Mouse (Mus musculus) retina, postnatal 7 days (tissue): Measurements from ENCODE around the gene Bcas3.
A peak's percentile ranks its signal among the peaks of the same experiment; 100 is the strongest.

Experiments used
- DNase-seq: peaks from one replicate; pipeline ENCODE4 v3.0.0-alpha.2; 2012; ENCODE audit warnings: low read depth, low spot score

Gene Bcas3

DNA sequence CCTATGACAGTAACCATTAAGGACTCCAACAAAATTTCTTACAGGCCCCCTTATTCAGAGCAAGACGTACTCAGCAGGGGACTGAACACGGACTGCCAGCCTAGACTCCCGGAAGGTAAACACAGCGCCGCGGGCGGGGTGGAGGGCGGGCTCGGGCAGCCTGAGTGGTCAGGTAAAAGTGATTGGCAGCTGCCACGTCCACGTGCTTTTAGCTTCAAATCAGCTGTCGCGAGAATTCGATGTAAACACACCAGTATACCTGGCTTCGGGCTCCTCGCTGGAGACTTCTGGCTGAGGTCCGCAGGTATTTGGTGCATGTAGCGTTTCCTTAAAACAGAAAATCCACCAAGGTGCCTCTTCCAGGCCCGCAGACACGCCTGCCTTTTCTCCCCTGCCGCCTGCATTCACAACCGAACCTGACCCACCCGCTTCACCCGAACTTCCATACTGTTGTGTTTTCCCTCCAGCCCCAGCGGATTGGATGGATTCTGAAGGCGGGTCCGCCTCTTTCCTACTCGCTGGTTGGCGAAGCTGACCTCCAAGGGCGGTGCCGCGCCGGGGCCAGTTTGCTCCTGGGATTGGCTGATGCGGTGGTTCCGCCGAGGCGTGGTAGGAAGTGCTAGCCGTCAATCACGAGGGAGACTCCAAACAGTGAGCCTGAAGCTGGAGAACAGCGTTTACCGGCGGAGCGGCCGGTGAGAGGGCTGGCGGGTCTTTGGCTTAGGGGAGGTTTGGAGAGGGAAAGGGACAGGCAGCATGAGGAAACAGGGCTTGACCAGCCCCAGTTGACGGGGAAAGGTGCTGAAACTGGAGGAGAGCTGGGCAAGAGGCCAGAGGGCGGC, at the start of gene Bcas3:
Bcas3 (plus strand) TSS at position 629 of the 842 bp plus-strand sequence.
- DNase-seq: peak; percentile 95

DNA sequence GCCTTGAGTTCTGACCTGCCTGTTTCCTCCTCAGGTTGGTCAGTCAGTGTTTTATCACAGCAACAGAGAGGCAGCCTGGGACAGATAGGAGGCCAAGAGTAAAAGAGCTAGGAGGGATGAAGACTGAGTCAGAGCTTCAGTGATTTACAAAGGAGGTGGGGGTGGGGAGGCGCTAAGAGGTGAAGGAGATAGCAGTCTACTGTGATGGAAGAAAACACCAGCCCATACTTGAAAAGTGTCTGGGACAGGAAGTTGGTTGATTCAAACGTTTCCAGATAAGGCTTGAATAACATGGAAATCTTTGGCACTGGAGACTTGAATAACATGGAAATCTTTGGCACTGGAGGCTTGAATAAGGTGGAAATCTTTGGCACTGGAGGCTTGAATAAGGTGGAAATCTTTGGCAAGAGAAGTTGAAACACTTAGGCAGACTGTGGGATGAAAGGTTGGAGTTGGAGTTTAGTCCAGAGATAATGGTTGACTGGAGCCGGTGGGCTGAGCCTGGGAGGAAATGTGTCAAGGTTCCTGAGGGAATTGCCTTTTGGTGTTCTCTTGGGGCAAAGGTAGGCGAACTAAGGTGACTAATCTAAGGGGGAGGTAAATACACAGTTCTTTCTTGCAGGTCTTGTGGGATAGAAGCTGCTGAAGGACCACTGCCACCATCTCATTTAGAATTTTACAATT, 46.2 kb upstream of the Bcas3 start:
- no peak for DNase-seq

DNA sequence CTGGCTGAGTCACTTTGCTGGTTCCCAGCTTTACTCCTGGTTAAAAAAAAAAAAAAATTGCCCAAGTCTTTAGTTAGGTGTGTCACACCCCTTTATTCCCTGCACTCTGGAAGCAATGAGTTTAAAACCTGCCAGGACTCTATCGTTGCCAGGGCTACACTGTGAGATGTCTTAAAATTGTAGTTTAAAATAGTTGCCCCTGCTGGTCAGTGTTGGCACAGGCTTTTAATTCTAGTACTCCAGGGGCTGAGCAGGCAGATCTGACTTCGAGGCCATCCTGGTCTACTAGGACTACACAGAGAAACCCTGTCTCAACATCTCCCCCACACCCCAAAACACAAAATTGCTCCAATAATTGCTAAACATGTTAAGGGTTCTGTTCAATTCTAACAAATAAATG, 44.2 kb upstream of the Bcas3 start:
- no peak for DNase-seq

DNA sequence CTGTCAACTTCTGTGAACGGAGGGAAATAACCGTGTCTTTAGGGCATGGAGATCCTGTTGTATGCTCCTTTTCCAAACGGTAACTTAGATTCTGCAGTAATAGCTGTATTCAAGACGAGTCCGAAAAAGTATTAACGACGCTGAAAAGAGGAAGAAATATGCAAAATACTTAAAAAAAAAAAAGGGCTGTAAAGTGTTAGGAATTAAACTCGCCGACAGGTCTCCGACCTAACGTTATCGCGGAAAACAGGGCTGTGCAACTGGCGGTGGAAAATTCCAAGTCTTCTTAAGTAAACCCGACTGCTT, 42.6 kb upstream of the Bcas3 start:
- DNase-seq: no peak

- peak; percentile 100 for DNase-seq
Measured at GRCm38 (mm10) chr11:85310713-85311574, 42.0 kb upstream of the Bcas3 start, which contains the start of gene Ppm1d. Ppm1d (plus strand) TSS chr11:85311244.

DNA sequence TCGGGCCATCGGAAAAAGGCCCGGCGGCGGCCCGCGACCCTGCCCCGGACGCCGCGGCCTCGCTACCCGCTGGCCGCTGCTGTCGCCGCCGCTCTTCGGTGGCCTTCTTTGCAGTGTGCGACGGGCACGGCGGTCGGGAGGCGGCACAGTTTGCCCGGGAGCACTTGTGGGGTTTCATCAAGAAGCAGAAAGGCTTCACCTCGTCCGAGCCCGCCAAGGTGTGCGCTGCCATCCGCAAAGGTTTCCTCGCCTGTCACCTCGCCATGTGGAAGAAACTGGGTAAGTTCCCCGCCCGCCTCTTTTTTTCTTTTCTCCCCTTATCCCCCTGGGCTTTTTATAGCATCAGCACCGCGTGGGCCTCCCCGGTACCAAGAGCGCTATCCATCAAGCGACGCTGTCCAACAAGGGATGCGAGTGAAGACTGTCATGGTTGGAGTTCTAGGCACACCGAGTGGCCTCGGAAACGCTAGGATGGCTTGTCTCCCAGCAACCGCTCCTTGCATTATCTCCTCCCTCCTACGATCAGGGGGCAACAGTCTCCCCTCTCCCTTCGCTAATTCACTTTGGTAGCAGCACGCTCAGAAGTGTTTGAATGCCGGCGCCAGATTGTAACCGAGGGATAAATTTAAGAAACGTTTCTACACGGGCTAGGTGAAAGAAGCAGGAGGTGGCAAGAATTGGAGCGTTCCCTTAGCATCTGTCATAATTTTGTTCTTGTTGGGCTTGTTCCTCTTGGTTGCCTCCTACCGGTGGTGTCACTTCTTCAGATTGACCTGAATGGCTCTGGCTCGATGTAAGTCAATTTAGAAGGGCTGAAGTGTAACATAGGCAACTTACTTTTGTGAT, 41.1 kb upstream of the Bcas3 start:
- DNase-seq: no peak

DNA sequence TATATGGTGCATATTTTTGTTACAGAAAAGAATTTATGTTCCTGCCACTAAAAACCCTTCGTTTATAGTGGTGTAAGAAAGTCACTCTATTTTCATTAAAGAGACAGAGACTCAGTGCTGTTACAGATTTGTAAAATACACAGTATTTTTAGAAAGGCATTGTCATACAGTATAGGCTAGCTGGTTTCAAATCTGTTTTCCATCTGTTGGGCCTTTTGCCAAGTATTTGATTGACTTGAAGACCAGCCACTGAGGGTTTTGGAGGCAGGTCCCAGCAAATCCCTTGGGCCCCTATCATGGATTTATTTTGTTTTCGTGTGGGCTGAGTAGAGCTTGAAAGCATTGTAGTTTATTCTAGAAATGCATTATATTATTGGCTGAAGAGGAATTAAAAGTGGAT, 40.1 kb upstream of the Bcas3 start:
- DNase-seq: peak; percentile 79

- no peak for DNase-seq
Measured at GRCm38 (mm10) chr11:85313361-85313760, 39.6 kb upstream of the Bcas3 start.

DNA sequence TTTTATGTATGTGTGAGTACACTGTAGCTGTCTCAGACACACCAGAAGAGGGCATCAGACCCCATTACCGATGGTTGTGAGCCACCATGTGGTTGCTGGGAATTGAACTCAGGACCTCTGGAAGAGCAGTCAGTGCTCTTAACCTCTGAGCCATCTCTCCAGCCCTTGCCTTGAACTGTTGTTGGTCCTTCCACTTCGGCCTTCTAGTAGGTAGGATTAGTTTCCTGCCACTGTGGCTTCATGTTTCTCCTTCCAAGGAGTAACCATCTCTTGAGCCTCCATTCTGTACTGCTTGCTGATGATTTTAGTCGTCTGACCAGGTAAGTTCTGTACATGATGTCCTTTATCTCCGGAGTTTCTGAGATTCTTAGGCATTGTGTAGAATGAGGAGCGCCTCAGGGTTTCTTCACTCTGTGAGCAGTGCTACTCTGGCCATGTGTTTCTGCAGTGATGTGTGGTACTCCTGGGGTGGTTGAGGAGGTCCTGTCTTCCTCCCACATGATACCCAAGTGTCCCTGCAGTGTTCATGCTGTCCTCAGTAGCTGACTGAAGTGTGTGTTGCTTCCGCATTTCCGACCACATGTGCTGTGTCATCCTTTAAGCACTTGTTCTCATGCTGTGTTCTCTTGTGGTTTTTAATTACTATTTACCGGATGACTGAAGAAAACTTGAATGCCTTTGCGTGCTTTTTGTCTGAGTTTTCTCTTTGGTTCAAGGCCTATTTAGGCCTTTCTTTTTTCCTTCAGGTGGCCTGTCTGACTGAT, 29.2 kb upstream of the Bcas3 start:
- DNase-seq: no peak

- DNase-seq: no peak
Measured at GRCm38 (mm10) chr11:85328717-85329116, 24.2 kb upstream of the Bcas3 start.

DNA sequence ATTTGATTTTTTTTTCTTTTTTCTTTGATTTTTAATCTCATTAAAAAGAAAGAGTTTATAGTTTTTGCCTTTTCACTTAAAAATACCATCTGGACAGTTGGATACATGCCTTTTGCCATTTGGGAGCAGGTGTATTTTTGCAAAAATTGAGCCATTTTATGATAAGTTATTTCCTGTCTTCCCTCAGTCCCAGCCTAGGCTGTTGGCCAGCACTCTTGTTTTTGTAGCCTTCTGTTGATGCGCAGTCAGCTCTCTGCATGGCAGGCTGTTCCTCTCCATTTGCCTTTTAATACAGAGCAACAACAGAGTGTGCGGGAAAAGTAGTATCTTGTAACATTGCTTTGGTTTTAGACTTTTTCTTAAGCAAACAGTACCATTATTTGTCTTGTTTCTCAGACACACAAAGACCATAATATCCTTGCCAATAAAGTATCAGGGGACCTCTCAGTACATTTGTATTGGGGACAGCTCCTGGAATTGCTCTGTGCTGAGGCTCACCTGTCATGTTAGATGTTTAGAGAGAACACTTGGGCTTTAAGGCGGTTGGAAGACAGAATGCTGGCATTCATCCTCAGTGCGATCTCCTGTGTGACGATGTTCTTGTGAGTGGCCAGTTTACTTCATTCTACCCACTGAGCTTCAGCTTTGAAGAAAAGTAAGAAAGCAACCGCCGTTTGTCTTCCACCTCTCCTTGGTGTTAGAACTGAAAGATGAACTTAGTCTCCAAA, 23.6 kb upstream of the Bcas3 start:
- DNase-seq: no peak

DNA sequence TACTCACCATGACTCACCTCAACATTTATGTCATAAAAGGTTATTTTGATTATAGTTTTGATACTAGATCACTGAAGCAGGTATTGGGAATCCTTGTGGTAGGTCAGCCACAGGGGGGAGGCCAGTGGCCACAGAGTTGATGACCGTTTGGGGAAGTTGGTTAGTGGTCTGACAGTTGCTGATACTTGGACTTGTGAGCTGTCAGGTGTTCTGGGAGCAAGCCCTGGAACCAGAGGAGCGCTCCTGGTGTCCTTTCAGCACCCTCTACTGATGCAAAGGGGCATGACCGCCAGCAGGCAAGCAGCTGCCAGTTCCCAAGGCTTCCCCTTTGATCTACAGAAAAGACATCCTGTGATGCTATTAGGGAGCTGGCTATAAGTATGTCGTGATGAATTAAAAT, 18.2 kb upstream of the Bcas3 start:
- DNase-seq: no peak

- no peak for DNase-seq
Measured at GRCm38 (mm10) chr11:85339173-85339831, 13.7 kb upstream of the Bcas3 start.

DNA sequence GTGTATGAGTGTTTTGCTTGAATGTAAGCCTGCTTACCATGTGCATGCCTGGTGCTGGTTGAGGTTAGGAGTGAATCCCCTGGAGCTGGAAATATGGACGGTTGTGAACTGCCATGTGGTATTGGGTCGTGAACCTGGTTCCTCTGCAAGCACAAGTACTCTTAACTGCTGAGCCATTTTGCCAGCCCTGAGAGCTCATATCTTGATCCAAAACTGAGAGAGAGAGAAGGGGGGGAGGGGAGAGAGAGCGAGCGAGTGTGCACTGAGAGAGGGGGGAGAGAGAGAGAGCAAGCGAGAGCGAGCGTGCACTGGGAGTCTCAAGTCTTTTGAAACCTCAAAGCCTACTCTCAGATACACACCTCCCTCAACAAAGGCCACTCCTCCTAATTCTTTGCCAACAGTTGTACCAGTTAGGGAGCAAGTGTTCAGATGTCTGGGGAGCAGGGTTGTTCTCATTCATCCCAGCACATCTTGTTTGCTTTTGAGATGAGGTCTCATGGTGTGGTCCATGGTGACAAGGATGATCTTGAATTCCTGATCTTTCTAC, 12.8 kb upstream of the Bcas3 start:
- DNase-seq: no peak

DNA sequence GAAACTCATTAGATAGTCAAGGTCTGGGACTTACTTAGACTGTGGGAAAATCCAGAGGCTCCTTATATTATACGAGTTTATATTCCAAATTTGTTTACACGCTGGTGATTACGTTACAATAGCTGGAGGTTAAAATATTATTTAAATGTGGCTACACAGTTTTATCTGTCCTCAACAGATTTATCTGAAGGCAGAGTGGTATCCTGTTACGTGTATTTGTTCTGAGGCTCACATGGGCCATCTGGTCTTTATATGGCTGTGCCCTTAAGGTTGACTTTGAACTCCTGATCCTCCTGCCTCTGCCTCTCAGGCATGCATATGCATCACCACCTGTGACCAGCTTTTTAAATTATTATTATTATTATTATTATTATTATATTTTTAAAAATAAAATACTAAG, 852 bp downstream of the Bcas3 start:
- DNase-seq: no peak

GRCm38 (mm10) chr11:85359641-85360040, 6.7 kb downstream of the Bcas3 start:
- DNase-seq: no peak

GRCm38 (mm10) chr11:85361621-85362020, 8.7 kb downstream of the Bcas3 start:
- DNase-seq: no peak

GRCm38 (mm10) chr11:85366168-85366567, 13.2 kb downstream of the Bcas3 start:
- DNase-seq: no peak

GRCm38 (mm10) chr11:85367823-85368222, 14.9 kb downstream of the Bcas3 start:
- DNase-seq: no peak
